Mouse (Mus musculus) forebrain, embryonic 14.5 days (tissue): ENCODE measurements around the gene Ntsr1. TPM values are rescaled to one million over a fixed set of nuclear protein-coding genes. Genes with fewer than 3 reads are reported as not detected.

Source experiments
- ATAC-seq: fragments of 200-750 bp; cut with Nextera tagmentation; 2 replicates; pipeline ENCODE4 v1.8.0; 2017; ENCODE audit warnings: mild to moderate bottlenecking, moderate library complexity
- DNase-seq: peaks from one replicate; pipeline ENCODE4 v3.0.0-alpha.2; 2015; ENCODE audit warnings: low spot score
- H3K27ac ChIP-seq: fragments of 300-500 bp; sonication (generic); 2 replicates; pipeline ENCODE4 v1.5.1; 2014; ENCODE audit warnings: low read depth, mild to moderate bottlenecking, control low read depth, low read length, moderate library complexity
- H3K27me3 ChIP-seq: fragments of 300-500 bp; sonication (generic); replicated peaks from 2 replicates; pipeline ENCODE4 v1.6.1; 2014; ENCODE audit warnings: low read length, control low read depth, mixed read lengths; ENCODE audit not compliant: control insufficient read depth, insufficient read depth
- H3K36me3 ChIP-seq: fragments of 300-500 bp; sonication (generic); 2 replicates; pipeline ENCODE4 v1.6.1; 2014; ENCODE audit warnings: low read length, control low read depth; ENCODE audit not compliant: control insufficient read depth, insufficient read depth
- H3K4me1 ChIP-seq: fragments of 300-500 bp; sonication (generic); 2 replicates; pipeline ENCODE4 v1.6.1; 2014; ENCODE audit warnings: antibody characterized with exemption, low read length, control low read depth; ENCODE audit not compliant: control insufficient read depth, insufficient read depth
- H3K4me2 ChIP-seq: fragments of 300-500 bp; sonication (generic); 2 replicates; pipeline ENCODE4 v1.6.1; 2014; ENCODE audit warnings: mild to moderate bottlenecking, control low read depth, low read length
- H3K4me3 ChIP-seq: fragments of 300-500 bp; sonication (generic); 2 replicates; pipeline ENCODE4 v1.5.1; 2014; ENCODE audit warnings: low read depth, low read length, control low read depth
- H3K9ac ChIP-seq: fragments of 300-500 bp; sonication (generic); 2 replicates; pipeline ENCODE4 v1.6.1; 2014; ENCODE audit warnings: mild to moderate bottlenecking, low read length, control low read depth, moderate library complexity
- H3K9me3 ChIP-seq: fragments of 300-500 bp; sonication (generic); replicated peaks from 2 replicates; pipeline ENCODE4 v1.6.1; 2016; ENCODE audit warnings: low read length, control low read depth, mixed read lengths; ENCODE audit not compliant: control insufficient read depth
- WGBS: fragments of 180-500 bp; shearing (Covaris S2); extraction: QIAGEN DNeasy Blood & Tissue Kit; methylation state at CpG from one replicate; pipeline ENCODE4 v1.1.7; 2014; 5-methylcytosine and 5-hydroxymethylcytosine counted together
- polyA plus RNA-seq: library from polyadenylated mRNA; unstranded; fragments of >200 nt; fragmentation: Nextera tagmentation; extraction: Ambion mirVana; gene quantifications from 2 replicates; pipeline ENCODE4 v1.2.1, GENCODE M21; 2014

Gene Ntsr1
- polyA plus RNA-seq: 4.4 and 6.1 TPM in 2 replicates

DNA sequence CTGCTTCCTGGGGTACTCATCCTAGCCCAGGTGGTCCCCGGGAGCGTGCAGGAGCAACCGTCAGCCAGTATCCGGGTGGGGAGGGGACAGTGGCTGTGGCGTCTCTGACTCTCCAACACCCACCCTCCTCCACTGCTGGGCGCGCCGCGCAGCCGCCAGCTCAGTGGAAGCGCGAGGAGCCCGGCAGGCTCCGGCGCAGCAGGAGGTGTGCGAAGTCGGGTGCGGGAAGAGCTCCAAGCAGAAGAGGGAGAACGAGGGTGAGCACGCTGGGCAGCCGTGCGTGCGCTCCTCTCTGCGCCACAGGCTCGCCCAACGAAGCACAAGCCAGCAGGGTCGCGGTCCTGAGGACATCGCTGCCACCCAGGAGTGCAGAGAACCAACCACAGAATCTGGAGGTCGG, at the start of gene Ntsr1:
Ntsr1 (plus strand) TSS at position 236 of the 400 bp plus-strand sequence.
- H3K27ac ChIP-seq: no peak within 1 kb of the TSS
- peak; percentile 56 for DNase-seq
- WGBS: under 1% methylated on average over 30 of the region's 30 CpGs
- peak; percentile 62 for ATAC-seq
- H3K4me2 ChIP-seq: peak within 1 kb of the TSS; percentile 69
- H3K27me3 ChIP-seq: peaks cover 22% of the 10 kb centered on the region
- no peaks in the 10 kb centered on the region for H3K36me3 ChIP-seq
- H3K4me1 ChIP-seq: peaks cover 18% of the 10 kb centered on the region
- no peaks in the 10 kb centered on the region for H3K9me3 ChIP-seq
- peak within 1 kb of the TSS; percentile 32 for H3K4me3 ChIP-seq
- peak within 1 kb of the TSS; percentile 64 for H3K9ac ChIP-seq

GRCm38 (mm10) chr2:180450529-180450928, 49.2 kb upstream of the Ntsr1 start:
- no peak for DNase-seq
- WGBS: 71% methylated on average over 5 of the region's 5 CpGs

DNA sequence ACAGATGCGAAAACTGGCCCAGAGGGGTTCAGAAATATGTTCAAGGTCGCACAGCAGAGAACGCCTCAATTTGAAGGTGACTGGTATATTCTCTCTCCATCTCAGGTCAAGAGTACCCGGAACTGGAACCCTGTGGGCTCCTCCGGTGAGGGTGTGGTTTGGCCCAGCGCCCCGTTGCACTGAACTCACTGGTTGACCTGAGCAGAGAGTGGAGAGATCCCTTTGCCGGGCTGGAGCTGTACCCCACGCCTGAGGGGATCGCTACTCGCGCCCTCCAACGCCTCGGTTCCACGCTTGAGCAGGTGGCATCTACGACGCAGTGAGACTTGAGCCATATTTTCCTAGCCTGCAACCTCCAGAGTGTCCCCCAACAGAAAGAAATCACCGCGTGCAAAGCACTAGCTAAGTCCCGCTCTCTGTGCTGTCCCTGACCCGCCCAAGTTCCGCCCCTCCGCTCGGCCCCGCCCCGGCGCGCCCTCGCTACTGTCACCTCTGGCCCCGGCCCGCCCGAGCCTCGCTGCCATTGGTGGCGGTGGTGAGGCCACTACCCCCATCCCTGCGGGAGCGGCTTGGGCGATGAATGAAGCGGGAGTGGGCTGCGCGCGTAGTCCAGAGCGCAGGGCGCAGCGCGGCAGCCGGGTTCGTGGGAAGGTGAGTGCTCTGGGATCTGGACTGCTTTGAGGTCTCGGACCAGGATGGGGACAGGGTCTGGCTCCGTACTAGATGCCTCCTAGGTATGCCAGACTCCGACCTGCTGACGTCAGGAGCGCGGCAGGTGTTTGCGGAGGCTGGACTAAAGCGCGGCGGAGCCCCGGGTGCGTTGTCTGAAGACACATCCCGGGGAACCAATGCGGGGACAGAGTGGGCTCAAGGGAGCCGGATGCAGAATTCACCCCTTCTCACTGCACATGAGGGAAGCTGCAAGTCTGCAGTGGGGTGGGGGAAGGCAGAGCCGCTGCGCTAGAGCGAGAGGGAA, 43.8 kb upstream of the Ntsr1 start, which contains the start of gene Slco4a1:
Slco4a1 (plus strand) TSS at position 523 of the 976 bp plus-strand sequence.
- H3K4me1 ChIP-seq: peaks cover 3% of the 10 kb centered on the region; the same call in 1 of the 2 replicates
- peak; percentile 92 for ATAC-seq
- no peaks in the 10 kb centered on the region; the same call in 1 of the 2 replicates for H3K27me3 ChIP-seq

More at GRCm38 (mm10) chr2:180450529-180450928, 49.2 kb upstream of the Ntsr1 start:
- no peaks in the 10 kb centered on the region for H3K36me3 ChIP-seq
- no peak overlapping the region for H3K27ac ChIP-seq
- no peaks in the 10 kb centered on the region for H3K27me3 ChIP-seq
- H3K4me3 ChIP-seq: no peak overlapping the region
- H3K9me3 ChIP-seq: no peaks in the 10 kb centered on the region
- peaks cover 4% of the 10 kb centered on the region; the same call in 1 of the 2 replicates for H3K4me1 ChIP-seq
- H3K4me2 ChIP-seq: no peak overlapping the region
- no peak overlapping the region for H3K9ac ChIP-seq
- ATAC-seq: no peak

GRCm38 (mm10) chr2:180456705-180457104, 43.1 kb upstream of the Ntsr1 start:
- ATAC-seq (no peak), DNase-seq (no peak)
- peaks cover 3% of the 10 kb centered on the region; the same call in 1 of the 2 replicates for H3K4me1 ChIP-seq
- peak overlapping the region; percentile 53 for H3K4me3 ChIP-seq
- 2% methylated on average over 23 of the region's 28 CpGs for whole genome bisulfite sequencing
- peak overlapping the region; percentile 63 for H3K9ac ChIP-seq
- H3K9me3 ChIP-seq: no peaks in the 10 kb centered on the region
- no peaks in the 10 kb centered on the region; the same call in 1 of the 2 replicates for H3K27me3 ChIP-seq
- peak overlapping the region; percentile 98 for H3K4me2 ChIP-seq
- no peak overlapping the region for H3K27ac ChIP-seq
- H3K36me3 ChIP-seq: no peaks in the 10 kb centered on the region

More for the DNA sequence above, 43.8 kb upstream of the Ntsr1 start, which contains the start of gene Slco4a1:
- H3K4me2 ChIP-seq: peak within 1 kb of the TSS; percentile 98
- H3K9ac ChIP-seq: peak within 1 kb of the TSS; percentile 63
- DNase-seq: peak; percentile 77
- no peak within 1 kb of the TSS for H3K27ac ChIP-seq
- no peaks in the 10 kb centered on the region for H3K9me3 ChIP-seq
- H3K36me3 ChIP-seq: no peaks in the 10 kb centered on the region
- 1% methylated on average over 65 of the region's 65 CpGs for WGBS
- peak within 1 kb of the TSS; percentile 53 for H3K4me3 ChIP-seq

DNA sequence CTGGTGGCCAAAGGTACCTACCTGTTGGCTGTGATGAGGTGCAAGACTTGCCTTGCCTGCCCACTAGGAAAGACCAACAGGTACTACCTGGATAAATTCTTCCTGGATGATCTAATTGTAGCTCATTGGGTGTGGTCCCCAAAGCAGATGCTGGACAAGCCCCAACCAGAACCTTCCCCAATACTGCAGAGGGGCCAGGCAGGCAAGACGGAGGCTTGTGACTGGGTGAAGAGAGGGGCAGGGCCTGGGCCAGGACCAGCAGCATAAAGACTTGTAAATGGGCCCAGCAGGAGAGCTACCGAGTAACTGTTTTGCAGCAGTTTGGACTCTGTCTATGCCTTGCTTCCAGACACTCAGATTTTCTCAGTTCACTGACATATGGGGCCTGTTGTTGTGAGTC, 42.1 kb upstream of the Ntsr1 start:
- ATAC-seq: no peak
- H3K9ac ChIP-seq: no peak overlapping the region
- no peak overlapping the region for H3K4me2 ChIP-seq
- no peak overlapping the region for H3K4me3 ChIP-seq
- H3K4me1 ChIP-seq: peaks cover 3% of the 10 kb centered on the region; the same call in 1 of the 2 replicates
- DNase-seq: no peak
- WGBS: 38% methylated on average over 2 of the region's 2 CpGs
- no peaks in the 10 kb centered on the region for H3K36me3 ChIP-seq
- no peaks in the 10 kb centered on the region for H3K9me3 ChIP-seq
- H3K27ac ChIP-seq: no peak overlapping the region
- no peaks in the 10 kb centered on the region; the same call in 1 of the 2 replicates for H3K27me3 ChIP-seq

DNA sequence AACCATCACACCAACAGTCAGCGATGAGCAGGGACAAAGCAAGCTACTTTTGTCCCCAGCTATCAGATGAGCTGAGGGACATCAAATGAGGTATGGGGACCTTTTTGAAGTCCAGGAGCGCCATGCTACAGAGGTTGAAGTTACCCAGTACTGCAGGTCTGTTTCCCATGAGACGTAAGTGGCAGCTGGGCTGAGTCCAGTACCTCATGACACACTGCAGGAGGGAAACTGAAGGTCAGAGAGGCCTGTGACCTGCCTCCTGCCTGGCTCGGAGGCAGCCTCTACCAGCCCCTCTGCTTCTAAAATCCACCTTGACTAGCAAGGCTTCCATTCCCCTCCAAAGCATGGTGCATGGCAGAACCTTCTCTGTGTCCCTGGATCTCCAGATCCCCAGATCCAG, 40.3 kb upstream of the Ntsr1 start:
- 90% methylated on average over 4 of the region's 4 CpGs for WGBS
- H3K27me3 ChIP-seq: no peaks in the 10 kb centered on the region; the same call in 1 of the 2 replicates

DNA sequence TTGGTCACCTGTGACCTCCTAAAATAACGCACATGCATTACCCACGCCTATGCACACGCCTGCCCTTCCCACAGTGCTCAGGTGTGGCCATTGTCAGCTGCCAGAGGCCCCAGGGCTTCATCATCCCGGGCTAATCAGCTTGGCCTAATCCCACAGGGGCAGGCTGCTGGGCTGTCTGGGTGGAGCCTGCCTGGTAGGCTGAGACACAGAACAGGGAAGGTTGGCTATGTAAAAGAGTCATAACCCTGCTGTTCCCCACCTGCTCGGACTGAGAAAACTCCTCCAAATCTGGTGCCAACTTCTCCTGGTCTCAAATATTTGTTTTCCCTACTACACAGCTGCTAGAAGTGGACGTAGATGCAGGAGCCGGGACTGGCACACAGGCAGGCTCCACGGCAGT, 39.0 kb upstream of the Ntsr1 start:
- no peak overlapping the region for H3K27ac ChIP-seq
- ATAC-seq (no peak), DNase-seq (no peak)
- H3K4me2 ChIP-seq: no peak overlapping the region
- no peak overlapping the region for H3K4me3 ChIP-seq
- no peaks in the 10 kb centered on the region for H3K36me3 ChIP-seq
- no peaks in the 10 kb centered on the region; the same call in 1 of the 2 replicates for H3K27me3 ChIP-seq
- no peak overlapping the region for H3K9ac ChIP-seq
- 54% methylated on average over 8 of the region's 8 CpGs for WGBS
- no peaks in the 10 kb centered on the region for H3K9me3 ChIP-seq
- H3K4me1 ChIP-seq: no peaks in the 10 kb centered on the region; the same call in 1 of the 2 replicates

More for the DNA sequence above, 40.3 kb upstream of the Ntsr1 start:
- Histone ChIP-seq H3K4me2 (no peak overlapping the region), H3K9ac (no peak overlapping the region), H3K27ac (no peak overlapping the region), H3K4me1 (peaks cover 3% of the 10 kb centered on the region; the same call in 1 of the 2 replicates), H3K9me3 (no peaks in the 10 kb centered on the region), H3K4me3 (no peak overlapping the region), H3K36me3 (no peaks in the 10 kb centered on the region)
- no peak for DNase-seq
- no peak for ATAC-seq

DNA sequence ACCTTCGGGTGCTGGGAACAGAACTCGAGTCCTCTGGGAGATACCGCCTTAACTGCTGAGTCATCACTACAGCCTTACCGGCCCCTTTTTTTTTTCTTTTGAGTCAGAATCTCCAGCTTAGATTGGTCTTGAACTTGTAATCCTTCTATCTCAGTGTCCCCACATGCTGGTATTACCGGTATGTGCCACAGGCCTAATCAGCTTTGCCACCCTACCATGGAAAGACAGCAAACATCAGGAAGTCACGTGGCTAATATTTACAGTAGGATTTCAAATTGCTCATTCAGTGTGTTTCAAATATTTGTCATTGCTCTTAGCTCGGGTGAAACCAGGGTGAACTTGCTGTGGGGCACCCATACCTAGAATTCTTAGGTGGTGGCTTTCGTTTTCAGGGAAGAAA, 37.2 kb upstream of the Ntsr1 start:
- ATAC-seq (no peak), DNase-seq (no peak)
- 90% methylated on average over 8 of the region's 8 CpGs for WGBS
- Histone ChIP-seq H3K4me2 (no peak overlapping the region), H3K27me3 (no peaks in the 10 kb centered on the region), H3K36me3 (no peaks in the 10 kb centered on the region), H3K9me3 (no peaks in the 10 kb centered on the region), H3K9ac (no peak overlapping the region), H3K27ac (no peak overlapping the region), H3K4me3 (no peak overlapping the region), H3K4me1 (no peaks in the 10 kb centered on the region)
